Mouse (Mus musculus): ENCODE measurements around the gene Rps6ka5. TPM values are rescaled to one million over a fixed set of nuclear protein-coding genes. Genes with fewer than 3 reads are reported as not detected.

The Rps6ka5 gene
- polyA plus RNA-seq, 1 experiment: 4.7 TPM

GRCm38 (mm10) chr12:100542076-100542475, 184.7 kb downstream of the Rps6ka5 start:
- H3K36me3 ChIP-seq (ENCODE audit: control insufficient read depth, insufficient read depth, low read length): no peaks in the 10 kb centered on the region
- no peak for TF ChIP-seq POLR2A (IDR thresholded peaks at IDR 0.05; ENCODE audit: control insufficient read depth, extremely low read depth, insufficient read depth, low read length, poor library complexity)
- no peak for TF ChIP-seq CTCF (IDR thresholded peaks at IDR 0.05; ENCODE audit: borderline replicate concordance, control insufficient read depth, extremely low read depth, insufficient read depth, low read length, poor library complexity)
- DNase-seq: no peak
- peaks cover 10% of the 10 kb centered on the region for H3K4me1 ChIP-seq (replicated peaks; ENCODE audit: control insufficient read depth, insufficient read depth, low read length)
- H3K4me3 ChIP-seq (ENCODE audit: control insufficient read depth, insufficient read depth, low read length): no peak overlapping the region
- no peaks in the 10 kb centered on the region for H3K27me3 ChIP-seq (ENCODE audit: control insufficient read depth, insufficient read depth, low read length)
- WGBS: 76% methylated on average over 3 of the region's 3 CpGs
- H3K27ac ChIP-seq (ENCODE audit: control insufficient read depth, insufficient read depth, low read length): no peak overlapping the region

GRCm38 (mm10) chr12:100539158-100539714, 187.5 kb downstream of the Rps6ka5 start:
- no peak overlapping the region for H3K27ac ChIP-seq (ENCODE audit: control insufficient read depth, insufficient read depth, low read length)
- H3K36me3 ChIP-seq (ENCODE audit: control insufficient read depth, insufficient read depth, low read length): no peaks in the 10 kb centered on the region
- 7% methylated on average over 9 of the region's 9 CpGs for WGBS
- H3K4me3 ChIP-seq (ENCODE audit: control insufficient read depth, insufficient read depth, low read length): no peak overlapping the region
- peaks cover 22% of the 10 kb centered on the region for H3K4me1 ChIP-seq (replicated peaks; ENCODE audit: control insufficient read depth, insufficient read depth, low read length)
- no peak for DNase-seq
- TF ChIP-seq CTCF (IDR thresholded peaks at IDR 0.05; ENCODE audit: borderline replicate concordance, control insufficient read depth, extremely low read depth, insufficient read depth, low read length, poor library complexity) (no peak), POLR2A (IDR thresholded peaks at IDR 0.05; ENCODE audit: control insufficient read depth, extremely low read depth, insufficient read depth, low read length, poor library complexity) (no peak)
- no peaks in the 10 kb centered on the region for H3K27me3 ChIP-seq (ENCODE audit: control insufficient read depth, insufficient read depth, low read length)

- 47% methylated on average over 7 of the region's 7 CpGs for WGBS
- DNase-seq: no peak
- Histone ChIP-seq H3K27ac (ENCODE audit: control insufficient read depth, insufficient read depth, low read length) (no peak overlapping the region), H3K4me3 (ENCODE audit: control insufficient read depth, insufficient read depth, low read length) (no peak overlapping the region), H3K27me3 (ENCODE audit: control insufficient read depth, insufficient read depth, low read length) (no peaks in the 10 kb centered on the region), H3K36me3 (ENCODE audit: control insufficient read depth, insufficient read depth, low read length) (no peaks in the 10 kb centered on the region), H3K4me1 (replicated peaks; ENCODE audit: control insufficient read depth, insufficient read depth, low read length) (peaks cover 23% of the 10 kb centered on the region)
- no peak for TF ChIP-seq POLR2A (IDR thresholded peaks at IDR 0.05; ENCODE audit: control insufficient read depth, extremely low read depth, insufficient read depth, low read length, poor library complexity)
- TF ChIP-seq CTCF (IDR thresholded peaks at IDR 0.05; ENCODE audit: borderline replicate concordance, control insufficient read depth, extremely low read depth, insufficient read depth, low read length, poor library complexity): no peak
Measured at GRCm38 (mm10) chr12:100538445-100539157, 188.2 kb downstream of the Rps6ka5 start.

GRCm38 (mm10) chr12:100537091-100537490, 189.7 kb downstream of the Rps6ka5 start:
- TF ChIP-seq POLR2A (IDR thresholded peaks at IDR 0.05; ENCODE audit: control insufficient read depth, extremely low read depth, insufficient read depth, low read length, poor library complexity) (no peak), CTCF (IDR thresholded peaks at IDR 0.05; ENCODE audit: borderline replicate concordance, control insufficient read depth, extremely low read depth, insufficient read depth, low read length, poor library complexity) (no peak)
- DNase-seq: no peak
- H3K4me3 ChIP-seq (ENCODE audit: control insufficient read depth, insufficient read depth, low read length): no peak overlapping the region
- H3K36me3 ChIP-seq (ENCODE audit: control insufficient read depth, insufficient read depth, low read length): no peaks in the 10 kb centered on the region
- WGBS: 92% methylated on average over 11 of the region's 11 CpGs
- H3K4me1 ChIP-seq (replicated peaks; ENCODE audit: control insufficient read depth, insufficient read depth, low read length): peaks cover 23% of the 10 kb centered on the region
- no peak overlapping the region for H3K27ac ChIP-seq (ENCODE audit: control insufficient read depth, insufficient read depth, low read length)
- no peaks in the 10 kb centered on the region for H3K27me3 ChIP-seq (ENCODE audit: control insufficient read depth, insufficient read depth, low read length)

- no peaks in the 10 kb centered on the region for H3K36me3 ChIP-seq (ENCODE audit: control insufficient read depth, insufficient read depth, low read length)
- WGBS: 94% methylated on average over 12 of the region's 12 CpGs
- H3K4me1 ChIP-seq (replicated peaks; ENCODE audit: control insufficient read depth, insufficient read depth, low read length): peaks cover 28% of the 10 kb centered on the region
- no peaks in the 10 kb centered on the region for H3K27me3 ChIP-seq (ENCODE audit: control insufficient read depth, insufficient read depth, low read length)
- no peak for DNase-seq
- H3K27ac ChIP-seq (ENCODE audit: control insufficient read depth, insufficient read depth, low read length): no peak overlapping the region
- TF ChIP-seq POLR2A (IDR thresholded peaks at IDR 0.05; ENCODE audit: control insufficient read depth, extremely low read depth, insufficient read depth, low read length, poor library complexity) (no peak), CTCF (IDR thresholded peaks at IDR 0.05; ENCODE audit: borderline replicate concordance, control insufficient read depth, extremely low read depth, insufficient read depth, low read length, poor library complexity) (no peak)
- no peak overlapping the region for H3K4me3 ChIP-seq (ENCODE audit: control insufficient read depth, insufficient read depth, low read length)
Measured at GRCm38 (mm10) chr12:100535028-100535427, 191.8 kb downstream of the Rps6ka5 start.

GRCm38 (mm10) chr12:100534028-100534427, 192.8 kb downstream of the Rps6ka5 start:
- H3K36me3 ChIP-seq (ENCODE audit: control insufficient read depth, insufficient read depth, low read length): no peaks in the 10 kb centered on the region
- no peak for DNase-seq
- WGBS: 91% methylated on average over 3 of the region's 3 CpGs
- no peak overlapping the region for H3K4me3 ChIP-seq (ENCODE audit: control insufficient read depth, insufficient read depth, low read length)
- peaks cover 35% of the 10 kb centered on the region for H3K4me1 ChIP-seq (replicated peaks; ENCODE audit: control insufficient read depth, insufficient read depth, low read length)
- H3K27me3 ChIP-seq (ENCODE audit: control insufficient read depth, insufficient read depth, low read length): no peaks in the 10 kb centered on the region
- no peak overlapping the region for H3K27ac ChIP-seq (ENCODE audit: control insufficient read depth, insufficient read depth, low read length)
- no peak for TF ChIP-seq POLR2A (IDR thresholded peaks at IDR 0.05; ENCODE audit: control insufficient read depth, extremely low read depth, insufficient read depth, low read length, poor library complexity)
- TF ChIP-seq CTCF (IDR thresholded peaks at IDR 0.05; ENCODE audit: borderline replicate concordance, control insufficient read depth, extremely low read depth, insufficient read depth, low read length, poor library complexity): no peak
